Mouse (Mus musculus) midbrain, postnatal 0 days (tissue): ENCODE results near the gene Csnk1d. TPM values are rescaled to one million over a fixed set of nuclear protein-coding genes. Genes with fewer than 3 reads are reported as not detected.

ENCODE experiments used
- ATAC-seq: fragments of 200-750 bp; cut with Nextera tagmentation; 2 replicates; pipeline ENCODE4 v1.8.0; 2017; ENCODE audit warnings: moderate number of reproducible peaks, mild to moderate bottlenecking, moderate TSS enrichment, moderate library complexity; ENCODE audit not compliant: low FRiP score
- DNase-seq: peaks from one replicate; pipeline ENCODE4 v3.0.0-alpha.2; 2015; ENCODE audit warnings: low spot score
- H3K27ac ChIP-seq: fragments of 300-500 bp; sonication (generic); 2 replicates; pipeline ENCODE4 v1.5.1; 2014; ENCODE audit warnings: low read depth, mild to moderate bottlenecking, low read length, mixed read lengths
- H3K27me3 ChIP-seq: fragments of 300-500 bp; sonication (generic); 2 replicates; pipeline ENCODE4 v1.6.1; 2014; ENCODE audit warnings: low read length, control low read depth, mixed read lengths; ENCODE audit not compliant: insufficient read depth
- H3K36me3 ChIP-seq: fragments of 300-500 bp; sonication (generic); 2 replicates; pipeline ENCODE4 v1.6.1; 2014; ENCODE audit warnings: low read length, control low read depth, mixed read lengths; ENCODE audit not compliant: insufficient read depth
- H3K4me1 ChIP-seq: fragments of 300-500 bp; sonication (generic); 2 replicates; pipeline ENCODE4 v1.6.1; 2014; ENCODE audit warnings: mild to moderate bottlenecking, control low read depth, antibody characterized with exemption, low read length, mixed read lengths; ENCODE audit not compliant: insufficient read depth
- H3K4me2 ChIP-seq: fragments of 300-500 bp; sonication (generic); 2 replicates; pipeline ENCODE4 v1.6.1; 2014; ENCODE audit warnings: low read depth, mild to moderate bottlenecking, low read length, mixed read lengths; ENCODE audit not compliant: poor library complexity, severe bottlenecking
- H3K4me3 ChIP-seq: fragments of 300-500 bp; sonication (generic); 2 replicates; pipeline ENCODE4 v1.5.1; 2014; ENCODE audit warnings: low read depth, mild to moderate bottlenecking, low read length, moderate library complexity
- H3K9ac ChIP-seq: fragments of 300-500 bp; sonication (generic); replicated peaks from 2 replicates; pipeline ENCODE4 v1.6.1; 2014; ENCODE audit warnings: mild to moderate bottlenecking, low read length, moderate library complexity, mixed read lengths; ENCODE audit not compliant: poor library complexity, severe bottlenecking
- H3K9me3 ChIP-seq: fragments of 300-500 bp; sonication (generic); 2 replicates; pipeline ENCODE4 v1.6.1; 2016; ENCODE audit warnings: low read length, control low read depth
- CTCF ChIP-seq: IDR thresholded peaks from 2 replicates; pipeline ENCODE4 v1.5.1; 2016; ENCODE audit warnings: antibody characterized with exemption, mild to moderate bottlenecking
- WGBS: fragments of 180-500 bp; shearing (Covaris S2); extraction: QIAGEN DNeasy Blood & Tissue Kit; methylation state at CpG from one replicate; pipeline ENCODE4 v1.1.7; 2014; 5-methylcytosine and 5-hydroxymethylcytosine counted together
- polyA plus RNA-seq: library from polyadenylated mRNA; unstranded; fragments of >200 nt; fragmentation: Nextera tagmentation; extraction: Ambion mirVana; gene quantifications from 2 replicates; pipeline ENCODE4 v1.2.1, GENCODE M21; 2015
- total RNA-seq: library from RNA; depleted of rRNA; stranded (reverse); fragments of >200 nt; gene quantifications from 2 replicates; pipeline ENCODE4 v1.2.3, GENCODE M21; 2014

Gene Csnk1d
- total and polyA plus RNA-seq, 2 experiments from 2014 or later: 115 to 116 TPM

DNA sequence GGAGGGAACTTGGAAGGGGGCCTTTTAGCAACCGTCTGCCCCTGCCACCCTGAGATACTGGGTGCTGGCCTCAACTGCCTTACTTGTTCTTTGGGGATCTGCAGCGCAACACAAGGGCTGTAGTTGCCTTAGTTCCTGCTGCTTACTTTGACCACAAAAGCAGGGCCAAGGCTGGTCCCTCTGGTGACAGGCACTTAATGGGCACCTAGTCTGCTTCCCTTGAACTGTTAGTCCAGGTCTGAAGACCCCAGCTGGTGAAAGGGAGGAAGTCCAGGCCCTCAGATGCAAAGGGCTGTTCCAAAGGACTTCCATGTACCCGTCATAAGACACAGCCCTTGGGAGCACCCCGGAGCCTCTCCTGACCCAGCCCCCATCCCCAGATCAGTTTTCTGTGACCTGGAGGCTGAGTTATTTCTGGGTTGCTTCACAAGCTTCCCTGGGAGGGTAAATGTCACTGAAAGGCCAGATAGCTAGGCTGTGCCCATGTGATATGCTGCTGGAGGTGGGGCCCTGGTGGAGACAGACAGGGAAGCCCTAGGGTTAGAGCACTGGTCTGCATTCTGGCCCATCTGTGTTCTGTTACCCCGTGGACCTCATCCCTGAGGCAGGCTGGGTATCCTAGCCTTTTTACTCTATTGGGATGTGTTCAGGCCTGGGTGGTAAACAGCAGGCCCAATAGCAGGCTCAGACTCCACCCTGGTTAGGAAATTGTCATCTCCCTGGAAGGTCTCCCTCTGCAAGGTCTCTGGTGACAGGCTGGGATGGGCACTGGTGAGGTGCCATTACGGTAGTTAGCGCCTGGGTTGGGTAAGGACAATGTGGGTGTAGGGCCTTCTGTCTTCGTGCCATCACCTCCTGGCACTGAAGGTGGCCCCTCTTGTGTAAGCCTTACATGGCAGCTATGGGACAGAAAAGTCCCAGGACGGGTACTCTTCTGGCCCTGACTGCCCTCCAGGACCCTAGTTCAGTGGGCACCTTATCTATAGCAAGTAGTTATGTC, 39.1 kb downstream of the Csnk1d start:
- no peak for TF ChIP-seq CTCF
- Histone ChIP-seq H3K27me3 (peaks cover 25% of the 10 kb centered on the region), H3K9ac (no peak overlapping the region), H3K9me3 (no peaks in the 10 kb centered on the region), H3K27ac (no peak overlapping the region), H3K36me3 (peaks cover 14% of the 10 kb centered on the region), H3K4me1 (0 out of 2 replicates have a peak, but pooled peaks cover 11% of the 10 kb centered on the region), H3K4me2 (peak overlapping the region; percentile 63; the same call in 1 of the 2 replicates), H3K4me3 (no peak overlapping the region)
- DNase-seq: no peak
- no peak for ATAC-seq
- 84% methylated on average over 9 of the region's 9 CpGs for WGBS

DNA sequence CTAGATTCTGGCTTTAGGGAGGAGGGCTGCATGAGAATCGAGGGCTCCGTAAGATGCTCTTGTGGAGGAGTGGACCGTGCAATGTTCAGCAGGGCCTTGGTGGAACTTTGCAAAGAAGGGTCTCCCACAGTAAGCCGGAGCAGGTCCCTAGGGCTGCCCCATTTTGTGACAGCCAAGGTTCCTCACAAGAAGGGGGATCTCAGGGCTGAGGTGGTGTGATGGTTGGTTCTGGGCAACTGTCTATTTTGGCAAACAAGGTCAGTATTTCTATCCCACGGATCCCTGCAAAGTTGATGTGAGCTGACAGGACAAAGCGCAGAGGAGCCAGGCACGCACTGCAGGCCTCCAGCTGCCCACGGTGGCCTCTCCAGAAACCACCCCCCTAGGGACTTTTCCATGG, 39.9 kb downstream of the Csnk1d start:
- 0 out of 2 replicates have a peak, but pooled peaks cover 11% of the 10 kb centered on the region for H3K4me1 ChIP-seq
- ATAC-seq (no peak), DNase-seq (peak; percentile 21)
- TF ChIP-seq CTCF: no peak
- H3K27ac ChIP-seq: no peak overlapping the region
- H3K9me3 ChIP-seq: no peaks in the 10 kb centered on the region
- H3K36me3 ChIP-seq: peaks cover 6% of the 10 kb centered on the region
- 11% methylated on average over 8 of the region's 8 CpGs for WGBS
- peaks cover 25% of the 10 kb centered on the region for H3K27me3 ChIP-seq
- H3K9ac ChIP-seq: peak overlapping the region; percentile 24; the same call in 1 of the 2 replicates
- H3K4me2 ChIP-seq: peak overlapping the region; percentile 63
- H3K4me3 ChIP-seq: peak overlapping the region; percentile 43

- H3K4me3 ChIP-seq: peak overlapping the region; percentile 43
- peak overlapping the region; percentile 24; the same call in 1 of the 2 replicates for H3K9ac ChIP-seq
- H3K27ac ChIP-seq: no peak overlapping the region
- 0 out of 2 replicates have a peak, but pooled peaks cover 11% of the 10 kb centered on the region for H3K4me1 ChIP-seq
- peak; percentile 84 for DNase-seq
- 3% methylated on average over 38 of the region's 39 CpGs for WGBS
- peak overlapping the region; percentile 63 for H3K4me2 ChIP-seq
- H3K9me3 ChIP-seq: no peaks in the 10 kb centered on the region
- H3K27me3 ChIP-seq: peaks cover 25% of the 10 kb centered on the region
- peak; percentile 8; the same call in 1 of the 2 replicates for TF ChIP-seq CTCF
- 0 out of 2 replicates have a peak, but pooled peaks cover under 1% of the 10 kb centered on the region for H3K36me3 ChIP-seq
- ATAC-seq: peak; percentile 55
These were observed 40.6 kb downstream of the Csnk1d start for GRCm38 (mm10) chr11:120950281-120951202.

GRCm38 (mm10) chr11:120949863-120950262, 41.3 kb downstream of the Csnk1d start:
- ATAC-seq: no peak
- no peaks in the 10 kb centered on the region for H3K9me3 ChIP-seq
- H3K27me3 ChIP-seq: peaks cover 25% of the 10 kb centered on the region
- no peak for TF ChIP-seq CTCF
- H3K4me1 ChIP-seq: 0 out of 2 replicates have a peak, but pooled peaks cover 11% of the 10 kb centered on the region
- no peaks in the 10 kb centered on the region for H3K36me3 ChIP-seq
- no peak overlapping the region for H3K9ac ChIP-seq
- WGBS: 25% methylated on average over 10 of the region's 10 CpGs
- DNase-seq: no peak
- peak overlapping the region; percentile 35 for H3K4me3 ChIP-seq
- H3K4me2 ChIP-seq: peak overlapping the region; percentile 63; the same call in 1 of the 2 replicates
- H3K27ac ChIP-seq: no peak overlapping the region
